Mouse (Mus musculus): ENCODE measurements around the gene Dtnb.

- TF ChIP-seq CTCF (IDR thresholded peaks at IDR 0.05; ENCODE audit: low read depth) (no peak), EP300 (IDR thresholded peaks at IDR 0.05; ENCODE audit: low read depth) (no peak)
These were observed 23.5 kb upstream of the Dtnb start for GRCm38 (mm10) chr12:3548582-3549211.

Data from heart, postnatal 0 days (tissue).